Mouse (Mus musculus) adrenal gland, adult (tissue): Measurements from ENCODE around the gene Dennd1a.
A peak's percentile ranks its signal among the peaks of the same experiment; 100 is the strongest.

ENCODE experiments used
- DNase-seq, 2 experiments: peaks; one replicate each; pipeline ENCODE4 v3.0.0; 2022 to 2023; ENCODE audit warnings: low spot score in 1 of 2; ENCODE audit not compliant: inconsistent age in 2 of 2

The Dennd1a gene

DNA sequence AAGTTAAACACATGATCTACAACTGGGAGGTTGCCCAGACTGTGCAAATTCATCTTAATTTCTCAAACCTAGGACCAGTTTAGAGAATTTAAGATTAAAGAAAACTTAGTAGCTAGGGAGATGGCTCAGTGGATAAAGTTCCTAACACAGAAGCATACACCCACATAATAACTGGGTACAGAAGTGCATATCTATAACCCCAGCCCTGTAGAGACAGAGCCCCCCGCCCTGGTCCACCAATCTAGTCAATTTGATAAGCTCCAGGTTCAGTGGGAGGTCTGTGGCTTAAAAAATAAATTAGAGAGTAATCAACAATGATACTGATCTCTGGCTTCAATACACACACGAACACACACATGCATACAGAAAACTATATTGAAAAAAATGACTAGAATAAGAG lies 51.6 kb downstream of the Dennd1a start:
- no peak for DNase-seq

DNA sequence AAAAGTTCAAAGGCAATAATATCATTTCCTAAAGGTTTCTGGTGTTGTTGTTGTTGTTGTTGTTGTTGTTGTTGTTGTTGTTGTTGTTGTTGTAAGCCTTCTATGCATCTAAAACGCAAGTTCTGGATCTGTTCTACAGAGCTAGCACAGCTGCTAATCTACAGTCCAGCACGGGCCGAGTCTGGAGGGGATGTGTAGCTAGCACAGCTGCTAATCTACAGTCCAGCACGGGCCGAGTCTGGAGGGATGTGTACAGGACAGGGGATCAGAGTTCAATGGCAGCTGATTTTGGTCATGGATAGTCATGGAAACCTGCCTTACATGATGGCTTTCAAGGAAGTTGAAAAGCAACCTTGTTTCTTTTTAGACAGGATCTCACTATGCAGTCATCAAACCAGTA lies 57.3 kb downstream of the Dennd1a start:
- DNase-seq = no peak

DNA sequence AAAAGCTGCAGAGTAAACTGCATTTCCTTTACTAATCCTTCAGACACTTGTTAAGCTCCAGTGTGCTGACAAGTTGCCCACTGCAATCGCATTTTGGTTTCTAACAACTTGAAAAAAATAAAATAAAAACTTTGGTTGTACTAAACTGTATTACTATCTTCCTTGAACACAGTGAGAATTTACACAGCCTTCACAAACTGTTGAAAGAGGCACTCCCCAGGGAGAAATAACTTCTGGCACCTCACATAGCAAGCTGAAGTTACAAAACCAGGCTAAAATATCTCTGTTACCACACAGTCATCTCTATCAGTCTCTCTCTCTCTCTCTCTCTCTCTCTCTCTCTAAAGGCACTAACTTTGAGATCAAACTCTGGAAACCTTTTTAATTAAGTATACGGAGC lies 63.4 kb downstream of the Dennd1a start:
- no peak for DNase-seq

DNA sequence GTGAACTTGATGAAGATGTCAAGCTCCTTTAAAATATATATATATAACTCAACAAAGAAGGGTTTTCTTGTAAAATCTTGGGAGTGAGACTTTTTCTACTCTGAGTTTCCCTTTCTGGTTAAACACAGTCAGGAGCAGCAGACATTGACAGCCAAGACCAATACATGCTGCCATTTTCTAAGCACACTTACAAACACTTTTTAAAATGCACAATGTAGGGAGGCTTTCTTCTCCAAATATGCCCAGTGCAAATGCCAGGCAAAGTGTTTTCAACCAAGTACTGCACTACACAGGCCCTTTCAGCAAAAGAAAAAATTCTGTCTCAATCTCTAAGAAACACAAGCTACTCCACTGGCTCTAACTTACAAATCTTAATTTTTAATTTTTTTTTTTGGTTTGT lies 65.7 kb downstream of the Dennd1a start:
- no peak for DNase-seq

DNA sequence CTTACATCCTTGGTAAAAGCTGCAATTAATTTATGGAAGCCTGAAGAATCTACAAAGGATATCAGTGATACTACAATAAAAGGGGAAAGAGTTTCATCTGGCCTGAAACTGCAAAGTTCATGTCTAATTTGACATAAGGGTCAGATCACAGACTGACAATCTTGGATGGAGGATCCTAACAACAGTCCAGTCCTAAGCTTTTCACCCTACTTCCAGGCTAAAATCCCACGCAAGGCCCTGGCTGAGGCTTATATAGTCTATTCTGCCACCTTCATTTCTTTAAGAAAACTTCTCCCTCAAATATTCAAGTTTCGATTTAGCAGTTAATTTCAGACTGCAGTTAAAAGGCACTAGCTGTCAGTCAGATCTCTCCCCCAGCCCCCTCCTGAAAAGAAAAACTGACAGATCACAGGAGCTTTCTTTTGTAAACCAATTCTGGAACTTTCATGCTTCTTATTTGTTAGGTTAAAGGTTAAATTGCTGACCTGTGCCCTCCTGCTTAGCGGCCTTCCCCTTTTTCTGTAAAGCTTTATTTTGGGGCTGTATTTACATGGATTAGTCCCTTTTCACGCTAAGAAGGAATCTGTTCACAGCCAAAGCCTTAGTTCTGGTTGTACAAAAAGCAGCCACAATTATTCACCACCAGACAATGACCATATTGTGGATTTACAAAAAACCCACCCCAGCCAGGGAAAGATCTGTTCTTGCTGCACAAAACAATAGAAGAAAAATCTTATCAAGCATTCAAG lies 66.3 kb downstream of the Dennd1a start:
- DNase-seq = no peak

DNA sequence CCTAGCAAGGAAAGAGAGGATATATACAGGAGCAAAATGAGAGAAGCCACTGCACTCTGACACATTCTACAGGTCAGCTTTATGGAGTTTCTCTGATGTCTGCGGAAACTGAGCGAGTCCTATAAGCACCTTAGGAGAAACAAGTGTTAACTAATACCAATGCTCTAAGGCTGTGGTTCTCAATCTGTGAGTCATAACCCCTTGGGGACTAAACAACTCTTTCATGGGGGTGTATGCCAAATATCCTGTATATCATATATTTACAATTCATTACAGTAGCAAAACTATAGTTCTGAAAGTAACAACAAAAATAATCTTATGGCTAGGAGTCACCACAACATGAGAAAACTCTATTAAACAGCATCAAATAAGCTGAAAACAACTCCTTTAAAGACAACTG lies 67.5 kb downstream of the Dennd1a start:
- DNase-seq = no peak

DNA sequence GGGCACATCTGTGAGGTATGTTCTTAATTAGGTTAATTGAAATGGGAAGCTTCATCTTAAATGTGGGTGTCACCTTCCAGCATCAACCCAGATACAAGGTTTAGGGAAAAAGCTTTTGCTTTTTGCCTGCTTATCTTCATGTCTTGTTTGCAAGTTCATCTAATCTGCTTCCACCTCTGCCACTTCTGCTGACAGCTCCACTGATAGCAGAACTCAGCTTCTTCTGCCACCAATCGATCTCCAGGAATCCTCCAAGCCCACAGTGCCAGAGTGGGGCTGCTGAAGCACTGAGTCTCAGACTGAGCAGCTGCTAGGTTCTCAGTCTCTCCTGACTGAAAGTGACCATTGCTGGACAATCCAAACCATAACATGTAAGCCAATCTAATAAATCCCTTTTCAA lies 74.1 kb downstream of the Dennd1a start:
- DNase-seq = no peak

DNA sequence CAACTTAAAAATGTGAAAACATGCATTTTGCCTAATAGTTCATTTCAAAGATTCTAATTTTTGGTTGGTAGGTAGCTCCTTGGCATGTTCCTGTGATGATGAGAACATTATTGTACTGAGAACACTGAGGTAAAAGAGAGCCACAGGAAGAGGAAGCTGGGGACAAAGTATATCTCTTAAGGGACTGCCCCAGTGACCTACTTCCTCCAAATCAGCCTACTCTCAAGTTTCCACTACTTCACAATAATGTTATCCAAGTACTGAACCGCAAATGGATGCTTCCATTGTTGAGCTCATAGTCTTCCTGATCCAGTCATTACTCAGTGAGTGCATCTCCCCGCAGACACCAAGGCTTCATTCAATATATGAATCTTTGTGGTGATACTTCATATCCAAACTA lies 75.8 kb downstream of the Dennd1a start:
- no peak for DNase-seq

DNA sequence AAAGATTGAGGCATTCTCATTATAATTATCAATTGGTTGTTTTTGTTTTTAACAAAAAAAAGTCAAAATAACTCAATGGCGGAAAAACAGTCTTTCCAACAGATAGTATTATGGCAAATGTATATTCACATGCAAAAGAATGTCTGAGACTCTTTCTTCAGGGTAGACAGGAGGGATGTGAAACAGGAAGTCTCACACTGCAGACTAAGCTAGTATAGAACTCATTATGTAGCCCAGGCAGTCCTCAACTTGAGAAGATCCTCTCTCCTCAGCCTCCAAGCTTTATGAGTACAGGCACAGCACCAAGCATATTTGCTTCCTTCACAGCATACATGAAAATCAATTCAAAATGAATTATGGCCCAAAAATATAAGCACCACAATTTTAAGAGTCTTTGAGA lies 79.4 kb downstream of the Dennd1a start:
- DNase-seq = no peak

DNA sequence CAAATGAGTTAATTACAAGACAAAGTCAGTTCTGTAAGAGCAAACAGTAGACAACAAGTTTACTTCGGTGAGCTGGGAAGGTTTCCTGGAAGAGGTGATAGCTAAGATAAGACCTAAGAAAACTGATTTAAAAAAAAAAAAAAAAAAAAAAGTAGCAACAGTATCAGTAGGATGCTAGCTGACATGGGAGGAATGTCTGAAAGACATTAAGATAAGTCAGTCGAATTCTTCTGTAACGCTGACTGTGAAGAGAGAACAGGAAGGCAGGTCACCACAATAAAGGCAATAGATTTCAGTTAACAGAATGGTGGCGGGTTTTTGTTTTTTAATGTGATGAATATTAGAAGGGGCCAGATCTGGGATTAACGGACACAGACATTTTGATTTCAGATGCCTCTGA lies 81.9 kb downstream of the Dennd1a start:
- no peak for DNase-seq

DNA sequence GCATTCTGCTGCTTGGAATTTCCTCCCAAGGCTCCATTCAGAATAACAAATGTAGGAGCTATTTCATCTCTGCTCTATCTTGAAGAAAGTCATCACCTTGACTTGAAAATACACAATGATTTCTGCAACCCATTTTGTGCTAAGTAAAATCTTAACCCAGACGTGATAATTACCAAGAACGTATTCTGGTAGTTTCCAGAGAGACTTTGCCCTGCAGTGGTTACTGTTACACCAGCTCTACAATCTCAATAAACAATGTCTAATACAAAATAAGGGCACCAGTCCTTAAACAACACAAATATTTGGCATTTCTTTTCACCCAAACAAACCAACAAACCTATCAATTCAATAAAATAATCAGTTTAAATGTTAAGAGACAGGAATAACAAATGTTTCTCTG lies 82.5 kb downstream of the Dennd1a start:
- no peak for DNase-seq

DNA sequence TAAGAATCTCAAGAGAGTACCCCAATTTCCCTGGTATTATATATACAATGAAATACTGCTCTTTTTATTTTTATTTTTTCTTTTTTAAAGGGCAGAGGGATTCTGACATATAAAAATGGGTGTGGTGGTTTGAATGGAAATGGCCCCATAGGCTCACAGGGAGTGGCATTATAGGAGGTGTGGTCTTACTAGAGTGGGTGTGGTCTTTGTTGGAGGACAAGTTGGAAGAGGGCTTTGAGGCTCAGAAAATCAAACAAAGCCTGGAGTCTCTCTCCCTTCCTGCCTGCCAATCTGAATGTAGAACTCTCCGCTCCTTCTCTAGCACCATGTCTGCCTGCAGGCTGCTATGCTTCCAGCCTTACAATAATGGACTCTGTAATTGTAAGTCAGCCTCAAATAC lies 89.1 kb downstream of the Dennd1a start:
- DNase-seq = no peak

DNA sequence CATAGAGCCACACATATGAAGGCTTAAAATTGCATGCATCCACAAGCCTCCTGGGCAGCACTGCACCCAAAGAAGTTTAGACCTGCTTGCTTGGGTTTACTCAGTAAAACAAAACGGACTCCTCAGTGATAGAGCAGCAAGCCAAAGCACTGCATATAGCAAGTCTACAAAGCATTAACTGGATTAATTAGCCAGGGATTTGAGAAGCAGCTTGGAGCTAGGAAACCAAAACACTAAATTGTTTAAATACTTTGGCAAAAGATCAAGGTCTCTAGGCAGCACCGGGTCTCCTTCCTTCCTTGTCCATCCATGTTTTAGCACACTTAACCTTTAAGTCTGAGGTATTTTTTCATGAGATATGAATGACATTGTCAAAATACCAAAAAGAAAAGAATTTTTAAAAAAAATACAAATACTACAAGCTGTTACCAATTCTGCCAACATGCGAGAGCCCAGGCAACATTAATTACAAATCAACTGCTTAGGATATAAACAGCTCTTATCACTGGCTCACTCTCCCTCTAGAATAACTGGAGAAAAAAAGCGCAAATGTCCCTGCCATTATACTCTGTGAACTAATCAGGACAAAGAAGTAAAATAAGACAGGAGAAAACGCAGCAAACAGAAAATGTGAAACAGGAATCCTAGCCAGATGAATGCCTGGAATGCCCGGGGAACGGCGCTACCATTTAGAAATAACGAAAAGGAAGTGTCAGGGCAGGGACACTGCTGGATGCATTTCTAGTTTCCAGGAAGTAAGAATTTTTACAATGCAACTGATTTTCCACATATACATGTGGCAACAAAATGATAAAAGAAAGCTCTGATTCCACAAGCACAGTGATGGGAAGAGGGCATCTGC lies 90.8 kb downstream of the Dennd1a start:
- DNase-seq = peak in 1 of 2 experiments; percentile 48

DNA sequence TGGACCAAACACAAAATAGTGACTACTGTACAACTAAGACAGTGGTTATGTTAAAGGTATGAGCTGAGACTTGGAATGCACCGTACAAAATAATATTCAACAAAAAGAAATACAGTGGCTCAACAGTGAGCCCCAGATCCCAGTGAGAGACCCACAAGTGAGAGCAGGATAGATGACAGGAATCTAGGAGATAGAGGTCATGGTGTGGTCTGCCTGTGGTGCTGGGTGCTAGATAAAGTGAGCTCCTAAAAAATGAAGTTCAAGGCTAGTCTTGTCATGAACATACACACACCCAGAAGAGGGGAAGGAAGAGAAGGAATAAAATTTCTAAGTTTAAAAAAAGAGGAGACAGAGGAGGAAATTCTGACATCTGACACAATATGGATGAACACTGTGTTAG lies 95.2 kb downstream of the Dennd1a start:
- DNase-seq = no peak

DNA sequence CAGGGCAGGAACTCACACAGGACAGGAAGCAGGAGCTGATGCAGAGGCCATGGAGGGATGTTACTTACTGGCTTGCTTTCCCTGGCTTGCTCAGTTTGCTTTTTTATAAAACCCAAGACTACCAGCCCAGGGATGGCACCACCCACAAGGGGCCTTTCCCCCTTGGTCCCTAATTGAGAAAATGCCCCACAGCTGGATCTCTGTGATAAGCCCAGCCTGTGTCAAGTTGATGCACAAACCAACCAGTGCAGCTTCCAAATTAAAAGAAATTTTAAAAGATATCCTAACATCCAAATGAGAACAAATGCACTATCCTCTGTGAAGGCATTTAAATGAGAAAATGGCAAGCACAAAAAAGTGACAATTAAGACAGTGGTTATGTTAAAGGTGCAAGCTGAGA lies 95.6 kb downstream of the Dennd1a start:
- DNase-seq = no peak

DNA sequence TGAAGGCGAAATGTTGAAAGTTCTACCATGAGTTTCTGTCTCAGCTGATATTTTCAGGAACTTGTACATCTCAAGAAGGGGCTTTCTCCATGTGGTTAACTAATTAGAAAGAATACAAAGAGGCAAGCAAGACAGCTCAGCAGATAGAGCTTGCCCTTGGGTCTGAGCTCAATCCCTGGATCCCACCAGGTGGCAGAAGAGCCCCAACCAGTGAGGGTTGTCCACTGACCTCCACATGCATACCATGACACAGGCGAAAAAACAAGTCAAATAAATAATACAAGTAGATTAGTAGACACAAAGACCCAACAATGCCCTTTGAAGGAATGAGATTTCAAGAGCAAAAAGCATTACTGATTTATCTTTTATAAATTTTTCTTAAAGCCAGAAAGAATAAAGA lies 100.8 kb downstream of the Dennd1a start:
- DNase-seq = peak; percentile 21 to 73

DNA sequence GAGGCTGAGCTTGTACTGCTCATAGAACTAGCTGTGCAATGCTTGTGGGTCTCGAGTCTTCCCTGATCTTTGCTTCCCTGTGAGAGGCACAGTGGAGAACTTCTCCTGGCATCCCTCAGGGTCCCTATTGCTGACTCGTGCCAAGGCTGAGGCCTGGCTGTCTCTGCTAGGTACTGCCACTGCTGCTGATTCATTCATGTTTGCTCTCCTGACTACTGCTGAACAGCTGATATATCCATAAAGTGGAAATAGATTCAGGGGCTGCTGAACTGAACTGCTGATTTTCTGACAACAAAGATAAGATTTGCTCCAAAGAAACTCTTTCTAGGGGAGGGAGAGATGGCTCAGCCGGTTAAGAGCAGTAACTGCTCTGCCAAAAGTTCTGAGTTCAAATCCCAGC lies 102.2 kb downstream of the Dennd1a start:
- DNase-seq = no peak

DNA sequence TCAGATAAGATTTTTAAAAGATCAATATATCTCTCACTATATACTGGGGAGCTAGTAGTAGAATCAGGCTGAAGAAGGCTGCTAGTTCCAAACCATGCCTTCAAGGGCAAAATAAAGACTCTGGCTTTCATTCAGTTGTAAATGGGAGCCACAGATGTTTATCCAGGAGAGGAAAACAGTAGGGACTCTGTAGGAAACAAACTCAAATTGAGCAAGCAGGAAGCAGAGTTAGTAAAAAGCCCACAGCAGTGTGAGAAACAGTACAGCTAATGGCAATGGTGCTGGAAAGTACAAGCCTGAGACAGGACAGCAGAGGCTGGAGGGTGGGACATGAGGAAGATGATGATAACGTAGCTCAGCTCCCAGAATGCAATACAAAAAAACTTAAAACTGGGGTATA lies 103.3 kb downstream of the Dennd1a start:
- DNase-seq = no peak

DNA sequence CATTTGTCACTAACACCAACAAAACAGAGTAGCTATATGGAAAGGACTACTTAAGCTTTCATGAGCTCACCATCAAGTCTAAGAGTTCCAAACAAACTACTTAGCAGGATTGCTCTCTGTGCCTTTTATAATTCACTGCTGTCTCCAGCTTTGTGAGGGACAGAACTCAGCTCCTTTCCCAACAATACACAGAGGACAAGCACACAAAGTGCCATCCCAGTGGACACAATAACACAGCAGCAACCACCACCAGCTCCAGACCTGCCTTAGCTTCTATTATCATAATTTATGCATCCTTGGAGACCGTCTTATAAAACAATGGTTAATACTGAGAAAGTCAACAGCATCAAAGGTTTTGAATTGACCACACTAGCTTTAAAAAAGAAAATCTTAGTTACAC lies 104.9 kb downstream of the Dennd1a start:
- DNase-seq = no peak

DNA sequence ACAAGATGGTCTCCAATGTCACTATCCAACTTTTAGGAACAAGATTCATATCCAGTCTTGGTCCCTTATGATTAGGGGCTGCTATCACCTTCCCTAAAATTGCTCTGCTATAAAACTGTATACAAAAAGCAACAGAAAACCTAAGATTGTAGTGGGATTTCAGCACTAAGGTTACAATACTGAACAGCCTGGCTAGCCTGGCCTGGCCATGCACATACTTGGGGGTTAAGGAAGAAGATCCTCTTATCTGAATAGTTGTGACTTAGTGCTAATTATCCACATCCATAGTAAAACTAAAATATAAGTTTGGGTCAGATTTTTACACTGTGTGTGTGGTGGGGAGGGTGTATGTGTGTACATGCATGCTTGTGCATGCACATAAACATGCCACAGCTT lies 109.6 kb downstream of the Dennd1a start:
- no peak for DNase-seq

DNA sequence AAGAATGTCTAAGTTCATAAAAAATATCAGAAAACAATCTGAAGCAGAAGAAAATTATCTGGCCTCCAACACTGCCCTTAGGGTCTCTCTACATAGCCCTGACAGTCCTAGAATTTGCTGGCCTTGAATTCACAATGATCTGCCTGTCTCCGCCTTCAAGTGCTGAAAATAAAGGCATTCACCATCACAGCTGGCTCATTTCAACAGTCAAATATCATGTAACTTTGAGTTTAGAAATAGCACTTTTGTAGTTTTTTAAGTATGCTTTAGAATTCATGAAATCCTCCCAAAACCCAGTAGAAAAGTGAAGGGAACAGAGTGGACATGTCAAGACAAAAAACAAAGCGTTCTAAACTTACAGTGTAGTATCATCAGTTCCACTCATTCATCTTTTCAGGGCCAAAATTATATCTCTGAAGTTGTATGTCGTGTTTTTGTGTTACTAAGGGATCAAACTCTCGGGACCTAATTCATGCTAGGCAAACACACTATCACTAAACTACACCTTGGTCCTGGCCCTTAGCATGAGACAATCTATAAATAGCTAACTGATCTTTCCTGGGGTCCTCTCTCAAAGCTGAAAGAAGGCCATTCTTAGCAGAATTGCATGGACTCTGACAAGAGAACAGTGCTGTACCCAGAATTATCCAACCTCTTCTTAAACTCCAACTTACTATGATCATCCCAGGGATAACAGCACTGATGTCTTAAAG lies 110.2 kb downstream of the Dennd1a start:
- no peak for DNase-seq

DNA sequence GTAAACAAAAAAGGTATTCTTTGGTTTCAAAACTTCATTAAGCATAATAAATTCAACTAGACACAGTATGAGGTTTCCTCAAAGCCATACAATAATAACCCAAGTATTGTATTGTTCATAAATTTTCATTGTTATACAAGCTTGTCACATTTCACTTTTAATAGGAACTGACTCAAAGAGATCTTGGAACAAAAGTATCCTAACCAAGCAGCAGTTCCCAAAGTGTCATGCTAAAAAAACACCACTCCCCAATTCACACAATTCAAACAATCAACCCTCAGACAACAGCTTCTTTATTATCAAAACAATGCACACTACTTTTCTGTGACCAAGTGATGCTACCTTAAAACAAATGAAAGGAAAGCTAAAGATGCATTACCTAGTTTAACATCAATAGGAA lies 111.9 kb downstream of the Dennd1a start:
- no peak for DNase-seq
